Mouse (Mus musculus): ENCODE measurements at regions not wholly inside any gene's neighbourhood (a gene's known extent, or its start where the extent isn't known, plus 50 kb on each side); places are given as distances from the start of the nearest gene placed in this dataset.
"Not testable (repeated sequence)": the region's sequence is repeated elsewhere in the genome, so short reads cannot be mapped to it uniquely, and the experiment has no call there.

DNA sequence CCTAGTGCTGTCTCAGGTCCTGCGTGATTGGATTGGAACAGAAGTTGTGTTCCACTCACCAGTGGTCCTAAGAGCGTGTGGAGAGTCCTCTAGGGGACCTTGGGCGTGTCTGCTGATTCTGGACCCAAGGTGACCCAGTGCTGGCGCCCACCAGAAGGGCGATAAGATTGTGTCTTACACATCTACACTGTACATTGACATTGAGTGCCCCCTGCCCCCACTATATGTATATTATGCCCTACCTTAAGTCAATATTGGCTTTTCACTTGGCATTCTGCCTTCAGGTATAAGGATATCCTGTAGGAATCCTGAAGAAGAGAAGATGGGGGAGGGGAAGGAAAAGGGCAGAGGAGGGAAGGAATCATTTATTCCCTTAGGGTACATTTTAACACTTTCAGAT, 260.2 kb upstream of the Rgs17 start:
- Histone ChIP-seq H3K27me3 (ENCODE audit: control insufficient read depth, insufficient read depth, low read length, poor library complexity, severe bottlenecking) (no peaks in the 10 kb centered on the region), H3K36me3 (ENCODE audit: control insufficient read depth, insufficient read depth, low read length, poor library complexity, severe bottlenecking) (no peaks in the 10 kb centered on the region), H3K27ac (ENCODE audit: insufficient read depth, low read length) (no peak overlapping the region), H3K4me3 (ENCODE audit: low read depth, low read length) (no peak overlapping the region), H3K9ac (ENCODE audit: low read depth, poor library complexity, severe bottlenecking) (no peak overlapping the region), H3K4me1 (ENCODE audit: control insufficient read depth, insufficient read depth, low read length) (no peaks in the 10 kb centered on the region), H3K9me3 (replicated peaks; ENCODE audit: control insufficient read depth, insufficient read depth, low read length, poor library complexity, severe bottlenecking) (no peaks in the 10 kb centered on the region)
- TF ChIP-seq POLR2A (IDR thresholded peaks at IDR 0.05; ENCODE audit: insufficient read depth, low read length) (no peak), CTCF (IDR thresholded peaks at IDR 0.05; ENCODE audit: low read depth, low read length) (no peak), EP300 (IDR thresholded peaks at IDR 0.05; ENCODE audit: insufficient read depth, low read depth, low read length) (no peak)

- not testable (repeated sequence) for H3K4me1 ChIP-seq (ENCODE audit: control insufficient read depth, insufficient read depth, low read length); H3K4me3 ChIP-seq (ENCODE audit: low read depth, low read length); H3K36me3 ChIP-seq (ENCODE audit: control insufficient read depth, insufficient read depth, low read length, poor library complexity, severe bottlenecking); H3K27me3 ChIP-seq (ENCODE audit: control insufficient read depth, insufficient read depth, low read length, poor library complexity, severe bottlenecking); H3K9ac ChIP-seq (ENCODE audit: low read depth, poor library complexity, severe bottlenecking); H3K9me3 ChIP-seq (replicated peaks; ENCODE audit: control insufficient read depth, insufficient read depth, low read length, poor library complexity, severe bottlenecking)
- TF ChIP-seq EP300 (IDR thresholded peaks at IDR 0.05; ENCODE audit: insufficient read depth, low read depth, low read length) = peak; percentile 91
- peak overlapping the region; percentile 89 for H3K27ac ChIP-seq (ENCODE audit: insufficient read depth, low read length)
Observed at GRCm38 (mm10) chr10:6164311-6164710, 242.1 kb upstream of the Rgs17 start.

DNA sequence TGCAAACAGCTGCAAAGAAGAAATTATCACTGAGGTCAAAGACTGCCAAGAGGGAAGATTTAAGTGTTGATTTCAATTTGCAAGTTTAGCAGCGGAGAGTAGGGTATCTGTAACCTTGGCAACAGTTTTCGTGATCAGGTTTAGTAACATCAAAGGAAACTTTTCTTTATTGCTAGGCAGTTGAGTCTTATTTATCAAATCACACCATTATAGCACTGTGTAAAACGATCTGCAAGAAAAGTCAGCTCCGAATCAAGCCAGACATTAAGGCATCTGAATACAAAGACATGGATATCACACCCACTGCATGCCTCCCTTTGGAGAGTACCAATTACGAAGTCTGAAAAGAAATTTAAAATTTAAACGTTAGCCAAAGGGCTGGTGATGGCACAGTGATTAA, 234.7 kb upstream of the Rgs17 start:
- Histone ChIP-seq H3K9ac (ENCODE audit: low read depth, poor library complexity, severe bottlenecking) (no peak overlapping the region), H3K4me3 (ENCODE audit: low read depth, low read length) (no peak overlapping the region)
- TF ChIP-seq EP300 (IDR thresholded peaks at IDR 0.05; ENCODE audit: insufficient read depth, low read depth, low read length) (no peak), CTCF (IDR thresholded peaks at IDR 0.05; ENCODE audit: low read depth, low read length) (no peak), POLR2A (IDR thresholded peaks at IDR 0.05; ENCODE audit: insufficient read depth, low read length) (no peak)

DNA sequence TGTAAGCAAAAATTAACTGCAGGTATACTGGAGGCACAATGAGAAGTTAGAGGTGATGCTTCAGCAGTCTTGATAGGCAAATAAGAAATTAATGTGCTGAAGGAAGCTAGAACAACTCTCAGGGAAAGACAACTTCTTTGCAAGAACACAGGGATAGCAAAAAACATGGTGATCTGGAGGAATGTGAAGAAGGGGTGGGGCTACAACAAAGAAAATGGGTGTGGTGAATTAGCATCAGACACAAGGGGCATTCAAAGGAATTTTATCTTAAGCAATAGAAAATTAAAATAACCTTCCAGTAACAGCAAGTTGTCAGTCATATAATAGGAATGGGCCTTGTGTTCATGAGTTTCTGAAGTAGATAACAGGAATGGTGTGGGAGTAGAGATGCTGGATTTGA, 211.9 kb upstream of the Rgs17 start:
- Histone ChIP-seq H3K9ac (ENCODE audit: low read depth, poor library complexity, severe bottlenecking) (no peak overlapping the region), H3K9me3 (replicated peaks; ENCODE audit: control insufficient read depth, insufficient read depth, low read length, poor library complexity, severe bottlenecking) (peaks cover 2% of the 10 kb centered on the region), H3K27ac (ENCODE audit: insufficient read depth, low read length) (no peak overlapping the region), H3K27me3 (ENCODE audit: control insufficient read depth, insufficient read depth, low read length, poor library complexity, severe bottlenecking) (no peaks in the 10 kb centered on the region), H3K4me1 (ENCODE audit: control insufficient read depth, insufficient read depth, low read length) (no peaks in the 10 kb centered on the region), H3K4me3 (ENCODE audit: low read depth, low read length) (no peak overlapping the region), H3K36me3 (ENCODE audit: control insufficient read depth, insufficient read depth, low read length, poor library complexity, severe bottlenecking) (no peaks in the 10 kb centered on the region)
- no peak for TF ChIP-seq CTCF (IDR thresholded peaks at IDR 0.05; ENCODE audit: low read depth, low read length)
- no peak for TF ChIP-seq EP300 (IDR thresholded peaks at IDR 0.05; ENCODE audit: insufficient read depth, low read depth, low read length)
- TF ChIP-seq POLR2A (IDR thresholded peaks at IDR 0.05; ENCODE audit: insufficient read depth, low read length) = no peak

More for the DNA sequence above, 234.7 kb upstream of the Rgs17 start:
- Histone ChIP-seq H3K27ac (ENCODE audit: insufficient read depth, low read length) (no peak overlapping the region), H3K36me3 (ENCODE audit: control insufficient read depth, insufficient read depth, low read length, poor library complexity, severe bottlenecking) (no peaks in the 10 kb centered on the region), H3K9me3 (replicated peaks; ENCODE audit: control insufficient read depth, insufficient read depth, low read length, poor library complexity, severe bottlenecking) (no peaks in the 10 kb centered on the region), H3K4me1 (ENCODE audit: control insufficient read depth, insufficient read depth, low read length) (no peaks in the 10 kb centered on the region), H3K27me3 (ENCODE audit: control insufficient read depth, insufficient read depth, low read length, poor library complexity, severe bottlenecking) (no peaks in the 10 kb centered on the region)

DNA sequence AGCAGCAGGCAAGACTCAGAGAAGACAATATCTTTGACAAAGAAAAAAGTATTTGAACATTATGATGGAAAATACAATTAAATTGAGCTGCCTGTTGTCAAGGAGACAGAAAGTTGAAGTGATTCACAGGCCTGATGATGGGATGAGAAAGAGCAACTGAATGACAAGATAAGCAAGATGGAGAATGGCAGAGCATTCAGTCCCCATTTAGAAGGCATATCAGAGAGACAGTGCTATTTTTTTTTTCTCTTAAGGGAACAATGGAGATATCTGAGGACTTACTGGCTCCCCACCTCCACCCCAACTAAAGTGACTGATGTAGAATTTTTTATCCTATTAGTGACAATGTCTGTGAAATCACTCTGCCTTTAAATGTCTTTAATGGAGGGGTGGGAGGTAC, 202.2 kb upstream of the Rgs17 start:
- not testable (repeated sequence) for H3K27ac ChIP-seq (ENCODE audit: insufficient read depth, low read length); H3K9me3 ChIP-seq (replicated peaks; ENCODE audit: control insufficient read depth, insufficient read depth, low read length, poor library complexity, severe bottlenecking); H3K4me1 ChIP-seq (ENCODE audit: control insufficient read depth, insufficient read depth, low read length); H3K9ac ChIP-seq (ENCODE audit: low read depth, poor library complexity, severe bottlenecking); H3K4me3 ChIP-seq (ENCODE audit: low read depth, low read length); H3K36me3 ChIP-seq (ENCODE audit: control insufficient read depth, insufficient read depth, low read length, poor library complexity, severe bottlenecking); H3K27me3 ChIP-seq (ENCODE audit: control insufficient read depth, insufficient read depth, low read length, poor library complexity, severe bottlenecking)

DNA sequence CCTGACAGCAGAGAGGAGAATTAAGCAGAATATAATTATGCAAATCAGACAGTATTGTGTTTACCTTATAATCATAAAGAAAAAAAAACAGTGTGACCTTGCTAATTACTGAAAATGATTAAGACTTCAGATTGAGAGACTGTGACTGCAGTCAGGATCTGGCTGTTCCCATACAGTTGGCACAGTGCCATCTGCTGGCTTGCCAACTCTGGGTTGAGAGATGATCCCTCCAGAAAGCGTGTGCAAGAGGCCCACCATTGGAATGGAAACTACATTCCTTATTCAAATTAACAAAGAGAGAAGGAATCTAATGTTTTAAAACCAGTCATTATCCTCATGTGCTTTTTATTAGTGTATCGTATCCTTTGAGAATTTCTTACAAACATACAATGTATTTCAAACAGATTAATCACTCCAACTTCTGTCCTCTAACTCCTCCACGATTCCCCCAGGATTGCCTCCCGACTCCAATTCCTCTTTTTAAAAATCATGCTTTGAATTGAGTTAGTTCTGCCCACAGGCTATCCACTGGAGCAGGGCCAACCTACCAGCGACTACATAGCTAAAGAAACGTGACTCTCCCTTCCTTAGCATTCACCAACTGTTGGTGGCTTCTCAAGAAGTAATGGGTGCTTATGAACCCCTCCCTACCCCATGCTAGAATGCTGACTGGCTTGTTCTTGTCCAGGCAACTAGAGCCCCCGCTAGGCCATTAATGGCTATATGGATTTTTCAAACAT, 192.9 kb upstream of the Rgs17 start:
- H3K9ac ChIP-seq (ENCODE audit: low read depth, poor library complexity, severe bottlenecking) = no peak overlapping the region
- H3K4me1 ChIP-seq (ENCODE audit: control insufficient read depth, insufficient read depth, low read length) = no peaks in the 10 kb centered on the region
- TF ChIP-seq POLR2A (IDR thresholded peaks at IDR 0.05; ENCODE audit: insufficient read depth, low read length) = no peak
- TF ChIP-seq EP300 (IDR thresholded peaks at IDR 0.05; ENCODE audit: insufficient read depth, low read depth, low read length) = no peak
- no peak for TF ChIP-seq CTCF (IDR thresholded peaks at IDR 0.05; ENCODE audit: low read depth, low read length)

More for the DNA sequence above, 192.9 kb upstream of the Rgs17 start:
- no peak overlapping the region for H3K4me3 ChIP-seq (ENCODE audit: low read depth, low read length)
- H3K9me3 ChIP-seq (replicated peaks; ENCODE audit: control insufficient read depth, insufficient read depth, low read length, poor library complexity, severe bottlenecking) = no peaks in the 10 kb centered on the region
- H3K27ac ChIP-seq (ENCODE audit: insufficient read depth, low read length) = no peak overlapping the region
- no peaks in the 10 kb centered on the region for H3K36me3 ChIP-seq (ENCODE audit: control insufficient read depth, insufficient read depth, low read length, poor library complexity, severe bottlenecking)
- H3K27me3 ChIP-seq (ENCODE audit: control insufficient read depth, insufficient read depth, low read length, poor library complexity, severe bottlenecking) = no peaks in the 10 kb centered on the region

Measured in ES-Bruce4 (cell line).